Mouse (Mus musculus) kidney, adult 2 months (tissue): ENCODE measurements around the gene Chga. TPM values are rescaled to one million over a fixed set of nuclear protein-coding genes. Genes with fewer than 3 reads are reported as not detected.

Experiments used
- DNase-seq: peaks from one replicate; pipeline ENCODE4 v3.0.0; 2021
- H3K27ac ChIP-seq: fragments of 200-500 bp; 2 replicates; pipeline ENCODE4 v1.5.1; 2012; ENCODE audit warnings: low read depth, low read length, control low read depth, inconsistent platforms; ENCODE audit not compliant: insufficient read depth
- H3K27me3 ChIP-seq: fragments of 200-500 bp; replicated peaks from 2 replicates; pipeline ENCODE4 v1.6.1; 2012; ENCODE audit warnings: mild to moderate bottlenecking, moderate library complexity, low read length, inconsistent platforms; ENCODE audit not compliant: control insufficient read depth, insufficient read depth
- H3K36me3 ChIP-seq: fragments of 200-500 bp; 2 replicates; pipeline ENCODE4 v1.6.1; 2012; ENCODE audit warnings: mild to moderate bottlenecking, moderate library complexity, low read length, inconsistent platforms; ENCODE audit not compliant: control insufficient read depth, insufficient read depth
- H3K4me1 ChIP-seq: fragments of 200-500 bp; 2 replicates; pipeline ENCODE4 v1.6.1; 2011; ENCODE audit warnings: low read length; ENCODE audit not compliant: control insufficient read depth, insufficient read depth
- H3K4me3 ChIP-seq: fragments of 200-500 bp; 2 replicates; pipeline ENCODE4 v1.5.1; 2011; ENCODE audit warnings: mild to moderate bottlenecking, low read depth, low read length, control low read depth; ENCODE audit not compliant: insufficient read depth
- CTCF ChIP-seq: fragments of 200-500 bp; conservative IDR thresholded peaks from 2 replicates; pipeline ENCODE4 v1.5.1; 2011; ENCODE audit warnings: low read depth, mild to moderate bottlenecking, control low read depth, low read length, moderate library complexity, mixed read lengths; ENCODE audit not compliant: insufficient read depth, insufficient read length
- POLR2A ChIP-seq: fragments of 200-500 bp; IDR thresholded peaks from one replicate; pipeline ENCODE4 v1.6.1; 2011; ENCODE audit warnings: low read depth, low read length, control low read depth
- WGBS: fragments of 180-500 bp; shearing (Covaris S2); methylation state at CpG from one replicate; pipeline ENCODE4 v1.1.7; 2018; 5-methylcytosine and 5-hydroxymethylcytosine counted together
- polyA plus RNA-seq: library from polyadenylated mRNA; depleted of rRNA; stranded (reverse); fragments of >200 nt; gene quantifications from 2 replicates; pipeline ENCODE4 v1.2.3, GENCODE M21; 2012

Gene Chga
- polyA plus RNA-seq, 1 experiment, result 1.2 TPM

DNA sequence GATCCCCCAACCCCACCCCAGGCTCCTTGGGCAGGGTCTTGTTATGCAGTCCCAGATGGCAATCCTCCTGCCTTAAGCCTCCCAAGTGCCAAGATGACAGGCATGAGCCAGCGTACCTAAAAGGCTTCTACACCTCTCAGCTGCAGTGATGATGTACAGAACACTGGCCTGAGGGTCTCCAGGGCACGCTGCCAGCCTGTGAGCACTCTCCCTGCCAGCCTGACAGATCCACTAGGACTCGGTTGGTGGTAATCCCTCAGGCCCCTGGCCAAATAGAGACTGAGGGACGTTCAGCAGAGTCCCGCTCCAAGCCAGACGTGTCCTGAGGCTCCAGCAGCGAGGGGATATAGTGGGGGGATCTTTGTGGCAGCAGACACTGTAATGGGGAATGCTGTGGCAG lies 18.3 kb downstream of the Chga start:
- Histone ChIP-seq H3K4me3 (no peak overlapping the region), H3K27me3 (no peaks in the 10 kb centered on the region), H3K27ac (no peak overlapping the region), H3K4me1 (no peaks in the 10 kb centered on the region), H3K36me3 (no peaks in the 10 kb centered on the region)
- TF ChIP-seq CTCF (no peak), POLR2A (no peak)
- 89% methylated on average over 7 of the region's 7 CpGs for WGBS
- DNase-seq, result no peak

- no peak overlapping the region for H3K27ac ChIP-seq
- H3K36me3 ChIP-seq, result no peaks in the 10 kb centered on the region
These were observed 21.0 kb downstream of the Chga start for GRCm38 (mm10) chr12:102575541-102576329.

DNA sequence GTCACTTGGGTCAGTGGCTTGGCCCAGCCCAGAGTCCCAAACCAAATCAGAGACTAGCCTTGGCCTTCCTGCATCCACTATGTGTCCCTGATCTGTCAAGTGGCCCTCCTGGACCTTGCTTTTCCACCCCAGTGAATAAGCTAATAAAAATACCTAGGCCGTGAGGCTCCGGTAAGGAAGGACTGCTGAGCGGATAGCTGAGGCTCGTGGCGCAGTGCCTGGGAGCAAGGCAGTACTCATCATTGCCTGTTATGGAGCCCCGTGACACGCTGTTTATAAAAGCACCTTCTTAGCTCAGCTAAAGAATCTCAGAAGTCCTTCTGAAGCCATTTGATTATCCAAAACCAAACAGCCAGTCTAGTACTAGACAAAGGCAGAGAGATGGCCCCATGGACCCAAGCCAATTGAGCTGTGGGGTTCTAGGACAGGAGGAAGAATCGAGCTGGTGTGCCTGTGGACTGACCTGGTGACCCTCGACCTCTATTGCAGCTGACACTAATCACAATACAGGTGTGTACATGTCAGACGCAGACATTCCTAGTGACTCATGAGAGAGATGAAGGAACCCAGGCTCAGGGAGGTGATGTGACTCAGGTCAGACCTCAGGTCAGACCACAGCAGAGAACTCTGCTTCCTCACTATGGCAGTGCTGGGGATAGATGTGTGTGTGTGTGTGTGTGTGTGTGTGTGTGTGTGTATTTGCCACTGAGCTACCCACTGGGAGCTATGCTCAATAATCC lies 22.1 kb downstream of the Chga start:
- Histone ChIP-seq H3K4me3 (no peak overlapping the region), H3K27ac (no peak overlapping the region), H3K4me1 (no peaks in the 10 kb centered on the region), H3K36me3 (no peaks in the 10 kb centered on the region), H3K27me3 (no peaks in the 10 kb centered on the region)
- WGBS, result 75% methylated on average over 10 of the region's 10 CpGs
- DNase-seq, result no peak
- TF ChIP-seq POLR2A (no peak), CTCF (no peak)

More at GRCm38 (mm10) chr12:102575541-102576329, 21.0 kb downstream of the Chga start:
- DNase-seq, result peak; percentile 66
- no peak overlapping the region for H3K4me3 ChIP-seq
- H3K4me1 ChIP-seq, result no peaks in the 10 kb centered on the region
- 79% methylated on average over 5 of the region's 5 CpGs for WGBS
- TF ChIP-seq POLR2A (no peak), CTCF (no peak; the same call in 1 of the 2 replicates)
- H3K27me3 ChIP-seq, result no peaks in the 10 kb centered on the region

GRCm38 (mm10) chr12:102579041-102579440 lies 24.3 kb downstream of the Chga start:
- peak; percentile 76 for DNase-seq
- no peaks in the 10 kb centered on the region for H3K36me3 ChIP-seq
- no peaks in the 10 kb centered on the region for H3K27me3 ChIP-seq
- no peak overlapping the region for H3K4me3 ChIP-seq
- WGBS, result 42% methylated on average over 6 of the region's 6 CpGs
- H3K27ac ChIP-seq, result no peak overlapping the region
- H3K4me1 ChIP-seq, result no peaks in the 10 kb centered on the region
- TF ChIP-seq POLR2A (no peak), CTCF (peak; percentile 81)

DNA sequence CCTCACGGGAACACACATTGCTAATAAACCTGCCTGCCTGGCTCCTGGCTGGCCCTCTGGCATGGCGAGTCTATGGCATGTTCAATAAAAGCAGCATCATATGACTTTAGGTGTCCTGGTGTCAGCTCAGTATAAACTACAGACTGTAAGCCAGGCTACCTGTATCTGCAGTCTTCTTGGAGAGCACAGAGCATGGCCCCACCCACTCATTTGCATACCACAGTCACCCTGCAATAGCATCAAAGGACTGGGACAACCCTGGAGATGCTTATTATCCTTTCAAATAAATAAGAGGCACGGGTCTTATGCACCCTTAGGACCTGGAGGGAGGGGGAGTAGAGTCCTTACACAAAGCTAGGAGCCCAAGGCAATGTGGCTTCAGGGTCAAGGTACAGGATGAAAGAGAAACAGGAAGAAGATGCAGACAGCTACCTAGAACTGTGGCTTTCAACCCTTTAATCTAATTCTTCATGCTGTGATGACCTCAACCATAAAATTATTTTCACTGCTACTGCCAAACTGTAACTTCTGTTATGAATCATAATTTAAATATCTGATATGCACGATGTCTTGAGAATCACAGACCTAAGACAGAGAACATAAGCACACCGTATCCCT lies 26.9 kb downstream of the Chga start:
- WGBS, result 79% methylated on average over 5 of the region's 5 CpGs

DNA sequence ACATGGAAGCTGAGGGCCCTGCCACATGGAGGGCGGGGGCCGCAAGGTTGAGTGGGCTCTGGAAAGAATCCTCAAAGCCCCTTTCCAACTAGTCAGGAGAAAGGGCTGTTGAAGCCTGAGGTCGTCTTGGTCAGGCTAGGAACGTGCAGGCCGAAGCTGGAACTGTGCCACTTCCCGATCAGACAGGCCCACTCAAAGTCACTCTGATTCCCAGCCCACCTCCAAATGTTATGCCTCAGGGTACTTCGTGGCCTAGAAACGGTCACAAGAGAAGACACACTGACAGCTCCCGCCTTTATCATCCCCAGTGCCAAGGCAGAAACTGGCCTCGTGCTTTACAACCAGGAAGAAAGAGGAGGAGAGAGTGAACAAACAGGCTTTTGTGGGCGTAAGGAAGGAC lies 27.7 kb downstream of the Chga start:
- H3K36me3 ChIP-seq, result no peaks in the 10 kb centered on the region
- 82% methylated on average over 11 of the region's 11 CpGs for WGBS

More for the DNA sequence above, 26.9 kb downstream of the Chga start:
- no peak for TF ChIP-seq CTCF
- TF ChIP-seq POLR2A, result no peak
- no peak for DNase-seq
- H3K4me1 ChIP-seq, result no peaks in the 10 kb centered on the region
- H3K4me3 ChIP-seq, result no peak overlapping the region
- H3K36me3 ChIP-seq, result no peaks in the 10 kb centered on the region
- no peak overlapping the region for H3K27ac ChIP-seq
- no peaks in the 10 kb centered on the region for H3K27me3 ChIP-seq

GRCm38 (mm10) chr12:102585390-102585789 lies 30.6 kb downstream of the Chga start:
- no peaks in the 10 kb centered on the region for H3K36me3 ChIP-seq
- no peak overlapping the region for H3K27ac ChIP-seq
- 83% methylated on average over 3 of the region's 3 CpGs for WGBS

More for the DNA sequence above, 27.7 kb downstream of the Chga start:
- Histone ChIP-seq H3K27ac (no peak overlapping the region), H3K4me1 (no peaks in the 10 kb centered on the region), H3K4me3 (no peak overlapping the region), H3K27me3 (no peaks in the 10 kb centered on the region)
- DNase-seq, result no peak
- TF ChIP-seq POLR2A (no peak), CTCF (no peak)

More at GRCm38 (mm10) chr12:102585390-102585789, 30.6 kb downstream of the Chga start:
- no peaks in the 10 kb centered on the region for H3K4me1 ChIP-seq
- TF ChIP-seq POLR2A, result no peak
- TF ChIP-seq CTCF, result no peak
- no peak overlapping the region for H3K4me3 ChIP-seq
- H3K27me3 ChIP-seq, result no peaks in the 10 kb centered on the region
- DNase-seq, result no peak
